Mouse (Mus musculus) MEL (cell line): ENCODE measurements at regions not wholly inside any gene's neighbourhood (a gene's known extent, or its start where the extent isn't known, plus 50 kb on each side); places are given as distances from the start of the nearest gene placed in this dataset.

Experiments
- DNase-seq: peaks from one replicate; pipeline ENCODE4 v3.0.0; 2011; ENCODE audit warnings: low read depth, low spot score
- H3K27ac ChIP-seq: 2 replicates; pipeline ENCODE4 v1.5.1; 2012; ENCODE audit warnings: low read depth, mild to moderate bottlenecking, control low read depth, low read length, moderate library complexity; ENCODE audit not compliant: control insufficient read depth
- H3K27me3 ChIP-seq, 2 experiments: fragments of 150-350 bp in 1 of 2; sonication (generic) in 1 of 2; 2 replicates each; pipeline ENCODE4 v1.6.1; 2012; ENCODE audit warnings: low read length in 2 of 2, mild to moderate bottlenecking in 2 of 2, improper control_type of control experiment in 1 of 2, moderate library complexity in 1 of 2; ENCODE audit not compliant: insufficient read depth in 2 of 2, control insufficient read depth in 1 of 2
- H3K36me3 ChIP-seq, 2 experiments: 2 replicates each; pipeline ENCODE4 v1.6.1; 2012 to 2014; ENCODE audit warnings: low read length in 2 of 2, improper control_type of control experiment in 1 of 2, inconsistent platforms in 1 of 2, mild to moderate bottlenecking in 1 of 2; ENCODE audit not compliant: insufficient read depth in 2 of 2, control insufficient read depth in 1 of 2
- H3K4me1 ChIP-seq, 2 experiments: fragments of 150-350 bp in 1 of 2; sonication (generic) in 1 of 2; 2 replicates each; pipeline ENCODE4 v1.6.1; 2012; ENCODE audit warnings: low read length in 2 of 2, improper control_type of control experiment in 1 of 2, mild to moderate bottlenecking in 1 of 2; ENCODE audit not compliant: insufficient read depth in 2 of 2, control insufficient read depth in 1 of 2
- H3K4me3 ChIP-seq, 2 experiments: fragments of 150-350 bp in 1 of 2; sonication (generic) in 1 of 2; 2 replicates each; pipeline ENCODE4 v1.5.1; 2012; ENCODE audit warnings: low read depth in 2 of 2, low read length in 2 of 2, mild to moderate bottlenecking in 2 of 2, moderate library complexity in 2 of 2, control low read depth in 1 of 2, improper control_type of control experiment in 1 of 2; ENCODE audit not compliant: control insufficient read depth in 1 of 2, insufficient read depth in 1 of 2
- H3K79me2 ChIP-seq: 2 replicates; pipeline ENCODE4 v1.6.1; 2012; ENCODE audit warnings: mild to moderate bottlenecking, low read length, moderate library complexity; ENCODE audit not compliant: control insufficient read depth, poor library complexity, insufficient read depth
- H3K9ac ChIP-seq: 2 replicates; pipeline ENCODE4 v1.6.1; 2012; ENCODE audit warnings: low read depth, mild to moderate bottlenecking, control low read depth, low read length, moderate library complexity; ENCODE audit not compliant: control insufficient read depth, poor library complexity, severe bottlenecking
- H3K9me3 ChIP-seq: fragments of 150-350 bp; sonication (generic); replicated peaks from 2 replicates; pipeline ENCODE4 v1.6.1; 2012; ENCODE audit warnings: mild to moderate bottlenecking, low read length, improper control_type of control experiment, moderate library complexity; ENCODE audit not compliant: insufficient read depth
- CHD2 ChIP-seq: IDR thresholded peaks from 2 replicates; pipeline ENCODE4 v1.6.1; 2011; ENCODE audit warnings: low read length, improper control_type of control experiment
- CTCF ChIP-seq, 3 experiments: IDR thresholded peaks in 2 of 3; conservative IDR thresholded peaks in 1 of 3; 2 replicates each; pipeline ENCODE4 v1.5.1; 2011 to 2012; ENCODE audit warnings: low read length in 3 of 3, low read depth in 2 of 3, mild to moderate bottlenecking in 2 of 3, improper control_type of control experiment in 1 of 3, inconsistent platforms in 1 of 3, mixed read lengths in 1 of 3, moderate library complexity in 1 of 3; ENCODE audit not compliant: control insufficient read depth in 1 of 3, insufficient read depth in 1 of 3, poor library complexity in 1 of 3, severe bottlenecking in 1 of 3
- E2F4 ChIP-seq: IDR thresholded peaks from 2 replicates; pipeline ENCODE4 v1.6.1; 2011; ENCODE audit warnings: low read depth, low read length, improper control_type of control experiment, borderline replicate concordance
- ELF1 ChIP-seq: IDR thresholded peaks from 2 replicates; pipeline ENCODE4 v1.6.1; 2014; ENCODE audit warnings: low read depth, mild to moderate bottlenecking, inconsistent platforms, low read length, improper control_type of control experiment, moderate library complexity
- ETS1 ChIP-seq: IDR thresholded peaks from 2 replicates; pipeline ENCODE4 v1.6.1; 2012; ENCODE audit warnings: low read depth, mild to moderate bottlenecking, inconsistent platforms, low read length, improper control_type of control experiment, moderate library complexity
- GATA1 ChIP-seq: IDR thresholded peaks from 2 replicates; pipeline ENCODE4 v1.6.1; 2011; ENCODE audit warnings: low read depth, low read length, improper control_type of control experiment
- JUND ChIP-seq: IDR thresholded peaks from 2 replicates; pipeline ENCODE4 v1.6.1; 2011; ENCODE audit warnings: low read depth, mild to moderate bottlenecking, improper control_type of control experiment, low read length
- MAX ChIP-seq: IDR thresholded peaks from 2 replicates; pipeline ENCODE4 v1.6.1; 2011; ENCODE audit warnings: low read length, improper control_type of control experiment
- MAZ ChIP-seq: IDR thresholded peaks from 2 replicates; pipeline ENCODE4 v1.6.1; 2012; ENCODE audit warnings: low read depth, mild to moderate bottlenecking, inconsistent platforms, low read length, improper control_type of control experiment
- MXI1 ChIP-seq: IDR thresholded peaks from 2 replicates; pipeline ENCODE4 v1.6.1; 2011; ENCODE audit warnings: mild to moderate bottlenecking, low read depth, low read length, improper control_type of control experiment
- MYB ChIP-seq: IDR thresholded peaks from 2 replicates; pipeline ENCODE4 v1.6.1; 2011; ENCODE audit warnings: mild to moderate bottlenecking, low read depth, low read length, improper control_type of control experiment
- MYC ChIP-seq: IDR thresholded peaks from 2 replicates; pipeline ENCODE4 v1.6.1; 2011; ENCODE audit warnings: low read depth, mild to moderate bottlenecking, low read length, improper control_type of control experiment, moderate library complexity
- NRF1 ChIP-seq: IDR thresholded peaks from 2 replicates; pipeline ENCODE4 v1.6.1; 2014; ENCODE audit warnings: low read depth, mild to moderate bottlenecking, inconsistent platforms, low read length, improper control_type of control experiment, moderate library complexity; ENCODE audit not compliant: poor library complexity, insufficient read depth, severe bottlenecking
- RAD21 ChIP-seq: IDR thresholded peaks from 2 replicates; pipeline ENCODE4 v1.6.1; 2011; ENCODE audit warnings: mild to moderate bottlenecking, low read depth, low read length, improper control_type of control experiment
- TAL1 ChIP-seq: IDR thresholded peaks from 2 replicates; pipeline ENCODE4 v1.6.1; 2012; ENCODE audit warnings: mild to moderate bottlenecking, inconsistent platforms, low read length, moderate library complexity, mixed read lengths
- TCF12 ChIP-seq: IDR thresholded peaks from 2 replicates; pipeline ENCODE4 v1.6.1; 2014; ENCODE audit warnings: low read depth, mild to moderate bottlenecking, inconsistent platforms, low read length, improper control_type of control experiment, moderate library complexity
- UBTF ChIP-seq: IDR thresholded peaks from 2 replicates; pipeline ENCODE4 v1.6.1; 2012; ENCODE audit warnings: low read depth, mild to moderate bottlenecking, inconsistent platforms, low read length, improper control_type of control experiment, moderate library complexity, borderline replicate concordance; ENCODE audit not compliant: insufficient read depth
- USF1 ChIP-seq: IDR thresholded peaks from 2 replicates; pipeline ENCODE4 v1.6.1; 2014; ENCODE audit warnings: low read depth, mild to moderate bottlenecking, inconsistent platforms, low read length, improper control_type of control experiment, moderate library complexity
- USF2 ChIP-seq, 2 experiments: IDR thresholded peaks; 2 replicates each; pipeline ENCODE4 v1.6.1; 2011 to 2012; ENCODE audit warnings: improper control_type of control experiment in 2 of 2, low read length in 2 of 2, borderline replicate concordance in 1 of 2, inconsistent platforms in 1 of 2, low read depth in 1 of 2, mild to moderate bottlenecking in 1 of 2; ENCODE audit not compliant: insufficient read depth in 1 of 2
- ZC3H11A ChIP-seq: IDR thresholded peaks from 2 replicates; pipeline ENCODE4 v1.6.1; 2012; ENCODE audit warnings: low read depth, mild to moderate bottlenecking, inconsistent platforms, low read length, improper control_type of control experiment
- ZKSCAN1 ChIP-seq: IDR thresholded peaks from 2 replicates; pipeline ENCODE4 v1.6.1; 2012; ENCODE audit warnings: low read depth, mild to moderate bottlenecking, inconsistent platforms, low read length, improper control_type of control experiment, moderate library complexity
- ZMIZ1 ChIP-seq: IDR thresholded peaks from 2 replicates; pipeline ENCODE4 v1.6.1; 2012; ENCODE audit warnings: low read depth, mild to moderate bottlenecking, inconsistent platforms, low read length, improper control_type of control experiment, moderate library complexity
- ZNF384 ChIP-seq: IDR thresholded peaks from 2 replicates; pipeline ENCODE4 v1.6.1; 2012; ENCODE audit warnings: low read depth, mild to moderate bottlenecking, inconsistent platforms, low read length, improper control_type of control experiment

- Histone ChIP-seq H3K9ac (no peak overlapping the region), H3K4me3 (no peak overlapping the region), H3K27ac (no peak overlapping the region), H3K79me2 (no peaks in the 10 kb centered on the region), H3K4me1 (no peaks in the 10 kb centered on the region), H3K36me3 (no peaks in the 10 kb centered on the region), H3K27me3 (no peaks in the 10 kb centered on the region), H3K9me3 (no peaks in the 10 kb centered on the region)
- TF ChIP-seq USF1 = no peak
- TF ChIP-seq ZMIZ1 = no peak
- no peak for TF ChIP-seq TAL1
- no peak for TF ChIP-seq CTCF (IDR thresholded peaks at IDR 0.05 in 2 of 3, conservative IDR thresholded peaks at IDR 0.05 in 1 of 3; ENCODE audit: control insufficient read depth in 1 of 3, insufficient read depth in 1 of 3, low read depth in 2 of 3, low read length in 3 of 3, poor library complexity in 1 of 3, severe bottlenecking in 1 of 3)
- TF ChIP-seq MYB = no peak
- TF ChIP-seq E2F4 = no peak
- no peak for TF ChIP-seq USF2 (IDR thresholded peaks at IDR 0.05; ENCODE audit: borderline replicate concordance in 1 of 2, insufficient read depth in 1 of 2, low read depth in 1 of 2, low read length in 2 of 2)
- no peak for TF ChIP-seq ZNF384
- no peak for TF ChIP-seq ETS1
- TF ChIP-seq GATA1 = no peak
- TF ChIP-seq CHD2 = no peak
- no peak for TF ChIP-seq TCF12
- TF ChIP-seq UBTF = no peak
- TF ChIP-seq MAZ = no peak
- no peak for TF ChIP-seq ZKSCAN1
- no peak for DNase-seq
Measured at GRCm38 (mm10) chr13:60122341-60123173, 54.6 kb downstream of the Gas1 start.

GRCm38 (mm10) chr13:60111465-60111864 is 65.7 kb downstream of the Gas1 start:
- no peaks in the 10 kb centered on the region for H3K79me2 ChIP-seq
- H3K36me3 ChIP-seq = no peaks in the 10 kb centered on the region
- H3K4me1 ChIP-seq = no peaks in the 10 kb centered on the region
- H3K27me3 ChIP-seq = no peaks in the 10 kb centered on the region
- no peak overlapping the region for H3K9ac ChIP-seq
- TF ChIP-seq E2F4 = no peak
- no peak for TF ChIP-seq ETS1
- TF ChIP-seq MXI1 = no peak
- TF ChIP-seq NRF1 = no peak
- TF ChIP-seq JUND = no peak
- no peak for TF ChIP-seq ELF1
- no peak for TF ChIP-seq ZC3H11A
- TF ChIP-seq MYC = no peak
- TF ChIP-seq RAD21 = no peak
- TF ChIP-seq MAX = no peak
- no peak for DNase-seq
- H3K27ac ChIP-seq = no peak overlapping the region
- H3K9me3 ChIP-seq = no peaks in the 10 kb centered on the region
- no peak overlapping the region for H3K4me3 ChIP-seq
